Mouse (Mus musculus) hindbrain, embryonic 12.5 days (tissue): ENCODE results near the gene BC048403. TPM values are rescaled to one million over a fixed set of nuclear protein-coding genes. Genes with fewer than 3 reads are reported as not detected.
A peak's percentile ranks its signal among the peaks of the same experiment; 100 is the strongest.

ENCODE experiments used
- ATAC-seq: fragments of 200-750 bp; cut with Nextera tagmentation; 2 replicates; pipeline ENCODE4 v1.8.0; 2017; ENCODE audit warnings: moderate TSS enrichment; ENCODE audit not compliant: low FRiP score
- H3K27ac ChIP-seq: fragments of 300-500 bp; sonication (generic); 2 replicates; pipeline ENCODE4 v1.5.1; 2016; ENCODE audit warnings: mild to moderate bottlenecking
- H3K27me3 ChIP-seq: fragments of 300-500 bp; sonication (generic); 2 replicates; pipeline ENCODE4 v1.6.1; 2016; ENCODE audit warnings: mild to moderate bottlenecking
- H3K36me3 ChIP-seq: fragments of 300-500 bp; sonication (generic); 2 replicates; pipeline ENCODE4 v1.6.1; 2016; ENCODE audit warnings: mild to moderate bottlenecking
- H3K4me1 ChIP-seq: fragments of 300-500 bp; sonication (generic); 2 replicates; pipeline ENCODE4 v1.6.1; 2016
- H3K4me2 ChIP-seq: fragments of 300-500 bp; sonication (generic); replicated peaks from 2 replicates; pipeline ENCODE4 v1.6.1; 2016; ENCODE audit warnings: mild to moderate bottlenecking
- H3K4me3 ChIP-seq: fragments of 300-500 bp; sonication (generic); 2 replicates; pipeline ENCODE4 v1.5.1; 2016; ENCODE audit warnings: mild to moderate bottlenecking
- H3K9ac ChIP-seq: fragments of 300-500 bp; sonication (generic); 2 replicates; pipeline ENCODE4 v1.6.1; 2016; ENCODE audit warnings: mild to moderate bottlenecking, moderate library complexity
- H3K9me3 ChIP-seq: fragments of 300-500 bp; sonication (generic); replicated peaks from 2 replicates; pipeline ENCODE4 v1.6.1; 2016; ENCODE audit warnings: mild to moderate bottlenecking
- WGBS: fragments of 180-500 bp; shearing (Covaris S2); methylation state at CpG from one replicate; pipeline ENCODE4 v1.1.7; 2016; 5-methylcytosine and 5-hydroxymethylcytosine counted together
- polyA plus RNA-seq: library from polyadenylated mRNA; unstranded; fragments of >200 nt; fragmentation: Nextera tagmentation; extraction: Ambion mirVana; gene quantifications from 2 replicates; pipeline ENCODE4 v1.2.1, GENCODE M21; 2016

BC048403 gene
- 2.4 TPM in 2 replicates for polyA plus RNA-seq

DNA sequence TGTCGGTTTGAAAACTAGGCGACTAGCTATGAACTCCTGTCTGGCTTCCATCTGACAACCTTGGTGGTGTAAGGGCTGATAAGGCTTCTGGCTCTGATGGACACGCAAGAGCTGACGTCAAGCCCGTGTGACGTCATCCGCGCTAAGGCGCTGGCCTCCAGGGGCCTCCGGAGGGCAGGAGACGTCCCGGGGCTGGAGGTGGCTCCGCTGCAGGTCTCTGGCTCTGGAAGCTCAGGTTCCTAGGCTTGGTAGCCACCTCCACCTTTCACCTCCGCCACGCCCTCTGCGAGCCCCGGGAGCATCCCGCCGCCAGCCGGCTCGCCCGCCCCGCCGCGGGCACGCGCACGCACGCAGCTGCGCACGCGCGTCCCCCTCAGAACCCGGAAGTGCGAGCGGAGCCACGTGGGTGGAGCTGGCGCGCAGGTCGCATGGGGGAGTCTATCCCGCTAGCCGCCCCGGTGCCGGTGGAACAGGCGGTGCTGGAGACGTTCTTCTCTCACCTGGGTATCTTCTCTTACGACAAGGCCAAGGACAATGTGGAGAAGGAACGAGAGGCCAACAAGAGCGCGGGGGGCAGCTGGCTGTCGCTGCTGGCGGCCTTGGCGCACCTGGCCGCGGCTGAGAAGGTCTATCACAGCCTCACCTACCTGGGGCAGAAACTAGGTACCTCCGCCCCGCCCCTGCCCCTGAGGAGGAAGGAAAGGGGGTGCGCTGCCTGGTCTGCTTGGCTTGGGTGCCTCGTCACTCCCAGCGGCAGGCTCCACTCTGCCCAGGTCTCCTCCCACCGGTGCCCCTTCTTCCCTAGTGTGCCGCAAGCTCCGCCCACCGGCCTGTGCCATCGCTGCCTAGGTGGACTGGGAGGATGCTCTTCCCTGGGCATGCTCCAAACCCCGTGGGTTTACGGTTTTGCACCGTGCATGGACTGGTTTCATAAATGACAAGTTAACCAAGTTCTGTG lies at the start of gene BC048403:
Gene BC048403 (plus strand): TSS at position 390 of the 958 bp plus-strand sequence.
- WGBS = under 1% methylated on average over 66 of the region's 68 CpGs
- Histone ChIP-seq H3K9me3 (no peaks in the 10 kb centered on the region; the same call in 1 of the 2 replicates), H3K4me1 (peaks cover 10% of the 10 kb centered on the region), H3K36me3 (no peaks in the 10 kb centered on the region), H3K4me2 (peak within 1 kb of the TSS; percentile 90), H3K27me3 (0 out of 2 replicates have a peak, but pooled peaks cover 3% of the 10 kb centered on the region), H3K4me3 (peak within 1 kb of the TSS; percentile 81), H3K27ac (no peak within 1 kb of the TSS), H3K9ac (peak within 1 kb of the TSS; percentile 70)
- peak; percentile 92 for ATAC-seq

DNA sequence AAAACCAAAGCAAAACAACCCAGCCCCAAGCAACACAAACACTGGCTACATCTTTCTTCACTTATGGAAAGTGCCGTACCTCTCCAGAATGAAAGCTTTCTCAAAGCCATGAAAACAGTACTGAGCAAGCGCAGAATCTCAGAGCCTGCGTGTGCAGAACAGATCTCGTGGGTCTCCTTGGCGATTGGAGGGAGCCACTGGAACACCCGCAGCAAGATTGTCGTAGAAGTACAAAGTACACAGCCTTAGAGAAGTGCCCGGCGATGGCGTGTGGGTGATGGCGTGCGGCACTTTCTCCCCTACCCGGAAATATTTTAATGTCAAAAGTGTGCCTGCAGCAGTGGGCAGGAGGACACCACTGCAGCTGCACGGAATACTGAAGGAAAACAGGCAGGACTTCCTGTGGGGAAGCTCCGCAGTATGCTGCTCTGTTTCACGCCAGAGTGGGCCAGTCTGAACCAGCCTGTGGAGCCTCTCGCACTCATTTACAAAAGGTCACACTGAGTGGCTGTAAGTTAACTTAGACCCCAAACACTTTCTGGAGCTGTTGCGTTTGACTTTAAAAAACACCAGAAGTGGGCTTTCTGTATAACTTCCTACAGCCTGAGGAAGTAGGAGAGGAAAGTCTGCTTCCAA lies 46.7 kb upstream of the BC048403 start:
- no peaks in the 10 kb centered on the region for H3K27me3 ChIP-seq
- peaks cover 5% of the 10 kb centered on the region for H3K9me3 ChIP-seq
- ATAC-seq = no peak
- peak overlapping the region; percentile 35 for H3K4me2 ChIP-seq
- no peaks in the 10 kb centered on the region for H3K36me3 ChIP-seq
- peaks cover 3% of the 10 kb centered on the region; the same call in 1 of the 2 replicates for H3K4me1 ChIP-seq
- H3K27ac ChIP-seq = no peak overlapping the region
- WGBS = 47% methylated on average over 18 of the region's 18 CpGs
- H3K9ac ChIP-seq = no peak overlapping the region
- peak overlapping the region; percentile 11; the same call in 1 of the 2 replicates for H3K4me3 ChIP-seq

DNA sequence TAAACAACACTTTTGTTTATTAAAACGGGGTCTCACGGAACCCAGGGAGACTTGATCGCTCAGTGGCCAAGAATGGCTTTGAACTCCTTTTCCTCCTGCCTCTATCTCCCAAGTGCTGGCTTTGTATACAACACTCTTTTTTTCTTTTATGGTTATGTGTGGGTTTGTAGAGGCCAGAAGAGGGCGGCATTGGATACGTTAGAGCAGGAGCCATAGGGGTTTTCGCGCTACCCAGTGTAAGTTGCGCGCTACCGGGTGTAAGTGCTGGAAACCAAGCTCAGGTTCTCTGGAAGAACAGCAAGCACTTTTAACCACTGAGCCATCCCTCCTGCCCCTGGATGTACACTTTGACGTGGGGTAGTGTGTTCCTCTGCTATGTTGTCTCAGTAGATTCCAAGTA lies 45.2 kb upstream of the BC048403 start:
- no peak overlapping the region for H3K9ac ChIP-seq
- H3K36me3 ChIP-seq = no peaks in the 10 kb centered on the region
- H3K27ac ChIP-seq = no peak overlapping the region
- H3K4me2 ChIP-seq = no peak overlapping the region
- peaks cover 5% of the 10 kb centered on the region for H3K9me3 ChIP-seq
- no peaks in the 10 kb centered on the region for H3K27me3 ChIP-seq
- H3K4me3 ChIP-seq = no peak overlapping the region
- H3K4me1 ChIP-seq = peaks cover 3% of the 10 kb centered on the region; the same call in 1 of the 2 replicates
- ATAC-seq = no peak
- 79% methylated on average over 11 of the region's 11 CpGs for WGBS

DNA sequence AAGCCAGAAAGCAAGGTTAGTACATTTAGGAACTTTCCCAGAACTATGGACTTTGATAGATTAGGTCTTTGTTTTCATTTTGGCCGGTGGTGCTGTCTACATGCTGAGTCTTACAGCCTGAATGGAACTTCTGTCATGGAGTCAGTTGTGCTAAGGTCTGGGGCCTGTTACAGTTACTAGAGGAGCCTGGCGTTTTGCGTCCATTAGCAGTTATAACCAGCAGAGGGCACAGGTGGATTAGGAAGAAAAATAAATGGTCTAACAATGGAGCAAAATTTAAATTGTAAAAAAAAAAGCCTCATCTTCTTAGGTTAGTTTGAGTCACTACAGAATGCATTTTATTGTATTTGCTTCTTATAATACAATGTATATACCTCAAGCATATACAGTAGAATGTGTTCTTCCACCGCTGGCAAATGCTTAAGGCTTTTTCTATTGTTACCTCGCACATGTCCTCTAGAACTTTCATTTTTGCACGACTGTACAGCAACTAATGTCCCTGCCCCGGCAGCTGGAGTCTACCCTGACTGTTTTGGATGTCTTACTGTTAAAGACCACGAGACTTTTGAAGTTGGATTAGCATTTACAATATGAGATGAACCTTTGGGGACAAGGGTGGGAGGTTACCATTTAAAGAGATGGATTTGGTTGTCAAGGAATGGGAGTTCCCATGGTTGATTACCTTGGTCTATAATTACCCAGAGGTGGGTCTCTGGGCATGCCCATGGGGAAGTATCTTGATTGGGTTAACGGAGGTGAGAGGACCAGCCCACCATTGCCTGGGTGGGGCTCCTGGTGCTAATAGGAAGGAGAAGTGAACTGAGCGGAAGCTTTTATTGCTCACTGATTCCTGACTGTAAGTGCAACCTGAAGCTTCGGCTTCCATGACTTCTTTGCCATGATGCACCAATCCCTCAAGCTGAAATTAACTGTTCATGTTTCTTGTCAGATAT lies 38.2 kb upstream of the BC048403 start:
- Histone ChIP-seq H3K4me2 (no peak overlapping the region), H3K36me3 (no peaks in the 10 kb centered on the region)
- WGBS = 63% methylated on average over 11 of the region's 11 CpGs

DNA sequence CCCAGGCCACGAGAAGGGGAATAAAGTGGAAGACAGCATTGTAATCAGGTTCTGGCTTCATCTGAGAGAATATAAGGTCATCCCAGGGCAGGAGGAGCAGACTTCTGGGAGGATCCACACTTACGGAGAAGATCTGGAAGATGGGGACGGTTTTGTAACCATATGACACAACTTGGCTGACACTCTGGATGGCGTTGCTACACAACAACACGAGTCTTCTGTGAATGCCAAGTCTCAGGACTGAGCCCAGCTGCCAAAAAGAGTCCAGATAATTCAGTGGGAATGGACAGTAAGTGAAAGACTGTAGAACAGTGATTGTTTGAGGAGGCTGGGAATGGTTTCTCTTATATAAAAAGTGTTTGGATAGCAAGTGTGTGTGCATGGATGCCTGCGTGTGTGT lies 36.1 kb upstream of the BC048403 start:
- 86% methylated on average over 6 of the region's 6 CpGs for WGBS
- Histone ChIP-seq H3K4me1 (no peaks in the 10 kb centered on the region), H3K4me2 (no peak overlapping the region), H3K4me3 (no peak overlapping the region), H3K9ac (no peak overlapping the region), H3K27me3 (no peaks in the 10 kb centered on the region), H3K36me3 (no peaks in the 10 kb centered on the region), H3K27ac (no peak overlapping the region), H3K9me3 (no peaks in the 10 kb centered on the region)
- no peak for ATAC-seq

More for the DNA sequence above, 38.2 kb upstream of the BC048403 start:
- Histone ChIP-seq H3K9ac (no peak overlapping the region), H3K9me3 (peaks cover 5% of the 10 kb centered on the region; the same call in 1 of the 2 replicates), H3K4me1 (no peaks in the 10 kb centered on the region), H3K27ac (no peak overlapping the region), H3K4me3 (no peak overlapping the region), H3K27me3 (no peaks in the 10 kb centered on the region)
- ATAC-seq = no peak

DNA sequence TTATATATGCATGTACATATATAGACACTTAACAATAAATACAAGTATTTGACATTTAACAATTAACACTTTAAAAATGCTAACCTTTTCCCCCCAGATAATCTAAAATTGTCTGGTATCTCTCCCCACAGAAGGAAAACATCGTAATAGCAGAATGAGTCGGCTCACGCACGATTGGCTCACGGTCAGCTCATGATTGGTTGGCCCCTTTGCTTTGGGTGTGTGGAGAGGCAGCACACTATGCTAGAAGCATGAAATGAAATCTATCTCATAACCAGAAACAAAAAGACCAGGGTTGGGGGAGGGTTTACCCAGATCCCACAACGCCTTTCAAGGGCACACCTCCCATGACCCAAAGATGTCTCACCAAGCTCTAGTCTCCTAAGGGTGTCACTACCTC lies 34.9 kb upstream of the BC048403 start:
- H3K36me3 ChIP-seq = no peaks in the 10 kb centered on the region
- H3K27me3 ChIP-seq = no peaks in the 10 kb centered on the region
- H3K4me1 ChIP-seq = no peaks in the 10 kb centered on the region
- no peak overlapping the region for H3K4me3 ChIP-seq
- H3K27ac ChIP-seq = no peak overlapping the region
- no peak for ATAC-seq
- H3K9me3 ChIP-seq = no peaks in the 10 kb centered on the region
- H3K4me2 ChIP-seq = no peak overlapping the region
- 91% methylated on average over 6 of the region's 6 CpGs for WGBS
- no peak overlapping the region for H3K9ac ChIP-seq

DNA sequence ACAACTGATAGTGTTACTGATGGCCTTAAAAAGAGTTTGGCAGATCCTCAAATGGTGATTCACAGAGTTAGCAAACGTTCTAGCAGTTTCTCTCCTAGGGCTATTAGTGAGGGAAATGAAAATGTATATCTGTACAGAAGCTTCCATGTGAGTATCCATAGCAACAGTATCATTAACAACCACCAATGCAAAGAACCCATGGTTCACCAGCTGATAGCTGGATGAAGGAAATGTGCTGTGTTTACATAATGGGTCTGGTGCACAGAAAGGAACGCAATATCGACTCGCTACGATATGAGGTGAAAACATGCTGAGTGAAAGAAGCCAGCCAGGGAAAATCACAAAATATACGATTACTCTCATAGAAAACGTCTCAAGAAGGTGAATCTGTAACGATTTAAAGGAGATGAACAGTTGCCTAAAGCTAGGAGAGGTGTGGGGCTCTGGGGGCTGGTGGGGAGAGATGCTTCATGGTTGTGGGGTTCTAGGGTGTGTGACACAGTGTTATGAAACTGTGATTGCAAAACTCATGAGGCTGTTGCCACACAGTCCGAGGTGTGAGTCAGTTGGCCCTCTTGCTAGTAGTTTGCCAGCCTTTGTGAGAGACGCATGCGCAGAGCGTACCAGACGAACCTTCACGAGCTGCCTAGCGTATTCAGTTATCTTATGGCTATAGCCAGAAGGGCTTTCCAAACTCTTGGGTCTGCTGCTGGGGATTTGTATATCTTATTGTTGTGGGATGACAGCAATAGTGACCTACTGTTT lies 34.2 kb upstream of the BC048403 start:
- Histone ChIP-seq H3K9ac (no peak overlapping the region), H3K9me3 (no peaks in the 10 kb centered on the region), H3K27ac (no peak overlapping the region), H3K4me1 (no peaks in the 10 kb centered on the region), H3K36me3 (no peaks in the 10 kb centered on the region), H3K4me3 (no peak overlapping the region), H3K27me3 (no peaks in the 10 kb centered on the region), H3K4me2 (no peak overlapping the region)
- ATAC-seq = no peak
- WGBS = 90% methylated on average over 15 of the region's 15 CpGs

DNA sequence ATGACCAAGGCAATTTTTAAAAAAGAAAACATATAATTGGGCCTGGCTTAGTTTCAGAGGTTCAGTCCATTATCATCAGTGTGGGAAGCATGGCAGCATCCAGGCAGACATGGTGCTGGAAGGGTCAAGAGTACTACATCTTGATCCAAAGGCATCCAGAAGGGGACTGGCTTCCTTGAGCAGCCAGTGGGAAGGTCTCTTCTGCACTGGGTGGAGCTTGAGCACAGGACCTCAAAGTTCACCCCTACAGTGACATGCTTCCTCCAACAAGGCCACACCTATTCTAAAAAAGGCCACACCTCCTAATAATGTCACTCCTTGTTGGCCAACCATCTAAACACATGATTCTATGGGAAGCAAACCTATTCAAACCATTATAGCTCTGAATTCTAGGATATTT lies 22.9 kb upstream of the BC048403 start:
- Histone ChIP-seq H3K9ac (no peak overlapping the region), H3K4me1 (no peaks in the 10 kb centered on the region), H3K9me3 (peaks cover 13% of the 10 kb centered on the region), H3K4me2 (no peak overlapping the region), H3K27ac (no peak overlapping the region), H3K4me3 (no peak overlapping the region), H3K27me3 (no peaks in the 10 kb centered on the region), H3K36me3 (no peaks in the 10 kb centered on the region)
- no peak for ATAC-seq

DNA sequence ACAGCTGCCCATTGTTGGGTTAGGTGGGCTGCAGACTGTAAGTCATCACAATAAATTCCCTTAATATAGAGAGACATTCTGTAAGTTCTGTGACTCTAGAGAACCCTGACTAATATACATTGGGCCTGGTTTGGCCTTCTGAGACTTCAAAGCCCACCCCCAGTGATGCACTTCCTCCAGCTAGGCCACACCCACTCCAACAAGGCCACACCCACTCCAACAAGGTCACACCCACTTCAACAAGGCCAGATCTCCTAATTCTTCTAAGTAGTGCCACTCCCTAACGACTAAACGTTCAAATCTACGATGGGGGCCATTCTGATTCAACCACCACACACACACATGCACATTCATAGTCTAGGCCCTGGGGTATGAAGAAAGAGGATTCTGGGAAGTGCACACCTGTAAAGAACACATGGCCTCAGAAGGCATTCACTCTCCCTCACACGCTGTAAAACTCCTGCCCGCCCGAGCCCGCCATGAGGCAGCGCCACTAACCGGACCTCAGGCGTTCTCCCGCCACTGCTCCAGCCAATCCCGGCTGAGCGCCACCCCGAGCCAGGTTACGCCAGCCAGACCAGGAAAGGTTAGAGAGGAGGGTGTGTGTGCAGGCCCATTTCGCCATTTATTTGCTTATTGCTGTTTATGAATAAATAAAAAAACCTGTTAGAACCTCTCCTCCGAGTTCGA lies 20.7 kb upstream of the BC048403 start:
- no peaks in the 10 kb centered on the region for H3K27me3 ChIP-seq
- H3K36me3 ChIP-seq = no peaks in the 10 kb centered on the region
- ATAC-seq = no peak
- H3K9ac ChIP-seq = no peak overlapping the region
- no peak overlapping the region for H3K4me3 ChIP-seq
- peaks cover 16% of the 10 kb centered on the region for H3K9me3 ChIP-seq
- H3K27ac ChIP-seq = no peak overlapping the region
- H3K4me1 ChIP-seq = no peaks in the 10 kb centered on the region
- 91% methylated on average over 18 of the region's 18 CpGs for whole genome bisulfite sequencing
- no peak overlapping the region for H3K4me2 ChIP-seq

DNA sequence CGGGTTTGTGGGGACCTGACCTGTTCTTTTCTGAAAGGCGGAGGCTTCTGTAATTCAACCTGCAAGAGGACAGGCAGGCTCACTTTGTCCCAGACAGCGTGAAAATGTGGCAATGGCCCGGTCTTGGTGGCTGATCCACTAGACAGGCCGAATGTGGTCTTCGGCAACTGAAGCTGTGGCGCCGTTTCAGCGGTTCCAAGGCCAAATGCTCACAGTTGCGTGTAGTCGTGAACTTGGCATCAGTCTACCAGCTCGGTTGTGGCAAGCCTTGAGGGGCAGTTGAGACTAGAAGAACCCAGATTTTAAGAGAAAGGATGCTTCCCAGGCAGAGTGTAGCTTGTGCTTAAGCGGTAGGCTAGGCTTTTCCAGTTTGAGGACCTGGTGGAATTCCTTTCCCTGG lies 19.0 kb upstream of the BC048403 start:
- ATAC-seq = no peak
- Histone ChIP-seq H3K36me3 (no peaks in the 10 kb centered on the region), H3K9ac (no peak overlapping the region), H3K27ac (no peak overlapping the region), H3K27me3 (no peaks in the 10 kb centered on the region), H3K4me2 (no peak overlapping the region), H3K4me1 (no peaks in the 10 kb centered on the region), H3K4me3 (no peak overlapping the region), H3K9me3 (peaks cover 16% of the 10 kb centered on the region)
- 93% methylated on average over 13 of the region's 13 CpGs for WGBS

DNA sequence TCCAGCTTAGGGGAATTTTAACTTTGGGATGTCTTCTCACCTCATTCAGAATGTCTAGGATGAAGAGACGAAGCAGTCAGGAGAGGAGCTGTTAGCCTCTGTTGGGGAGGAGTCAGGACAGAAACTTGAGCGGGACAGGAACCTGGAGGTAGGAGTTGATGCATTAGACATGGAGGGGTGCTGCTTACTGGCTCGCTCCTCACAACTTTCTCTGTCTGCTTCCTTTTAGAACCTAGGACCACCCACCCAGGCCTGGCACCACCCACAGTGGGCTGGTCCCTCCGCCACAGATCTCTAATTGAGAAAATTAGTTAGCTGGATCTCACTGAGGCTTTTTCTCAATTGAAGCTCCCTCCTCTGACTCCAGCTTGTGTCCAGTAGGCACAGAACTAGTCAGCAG lies 13.2 kb upstream of the BC048403 start:
- H3K36me3 ChIP-seq = no peaks in the 10 kb centered on the region
- no peak overlapping the region for H3K4me3 ChIP-seq
- H3K9me3 ChIP-seq = peaks cover 7% of the 10 kb centered on the region; the same call in 1 of the 2 replicates
- H3K27ac ChIP-seq = no peak overlapping the region
- H3K27me3 ChIP-seq = no peaks in the 10 kb centered on the region
- no peak overlapping the region for H3K9ac ChIP-seq
- H3K4me1 ChIP-seq = no peaks in the 10 kb centered on the region
- no peak for ATAC-seq
- WGBS = 78% methylated on average over 4 of the region's 4 CpGs
- no peak overlapping the region for H3K4me2 ChIP-seq
